Mouse (Mus musculus): ENCODE measurements around the gene Fyb.
A peak's percentile ranks its signal among the peaks of the same experiment; 100 is the strongest.

The Fyb gene

DNA sequence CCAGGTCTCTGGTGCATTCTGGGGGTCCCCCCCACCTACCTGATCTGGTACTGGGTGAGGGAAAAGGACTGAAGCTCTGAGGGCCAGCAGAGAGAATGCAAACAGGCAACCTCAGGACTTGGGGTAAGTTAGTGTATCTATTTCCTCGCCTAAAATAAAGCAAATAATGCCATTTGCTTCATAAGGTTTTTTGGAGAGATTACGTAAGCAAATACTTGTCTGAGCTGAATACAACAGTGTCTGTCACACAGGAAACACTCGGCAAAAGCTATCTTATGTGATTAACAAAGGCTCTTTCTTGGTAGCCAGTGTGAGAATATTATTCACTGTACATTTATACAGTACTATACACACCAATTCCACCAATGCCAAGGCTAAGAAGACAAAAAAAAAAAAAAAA lies 76.0 kb downstream of the Fyb start:
- no peak for DNase-seq (ENCODE audit: low spot score in 2 of 2)

GRCm38 (mm10) chr15:6600314-6600713 lies 77.7 kb downstream of the Fyb start:
- DNase-seq (ENCODE audit: low spot score in 2 of 2): no peak

GRCm38 (mm10) chr15:6601330-6601729 lies 78.7 kb downstream of the Fyb start:
- DNase-seq (ENCODE audit: low spot score in 2 of 2): no peak

DNA sequence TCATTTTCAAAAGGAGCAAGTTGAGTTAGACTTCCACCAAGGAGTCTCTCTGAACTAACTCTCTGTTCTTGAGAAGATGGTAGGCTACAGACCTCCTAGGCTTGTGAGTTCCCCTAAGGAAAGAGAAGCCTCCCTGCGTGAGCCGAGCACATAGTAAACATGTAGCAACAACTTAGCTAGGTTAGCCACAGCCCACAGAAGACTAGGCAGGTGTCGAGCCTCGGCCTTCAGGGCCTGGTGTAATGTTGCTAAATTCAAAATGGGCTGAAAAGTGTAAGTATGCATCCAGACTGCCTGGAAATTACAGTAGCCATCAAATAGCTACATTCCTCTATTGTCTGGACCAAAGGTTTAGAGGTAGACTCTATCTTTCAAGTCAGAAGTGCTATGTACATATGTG lies 79.3 kb downstream of the Fyb start:
- no peak for DNase-seq (ENCODE audit: low spot score in 2 of 2)

- DNase-seq (ENCODE audit: low spot score in 2 of 2): no peak
Observed at GRCm38 (mm10) chr15:6610703-6611102, 88.0 kb downstream of the Fyb start.

DNA sequence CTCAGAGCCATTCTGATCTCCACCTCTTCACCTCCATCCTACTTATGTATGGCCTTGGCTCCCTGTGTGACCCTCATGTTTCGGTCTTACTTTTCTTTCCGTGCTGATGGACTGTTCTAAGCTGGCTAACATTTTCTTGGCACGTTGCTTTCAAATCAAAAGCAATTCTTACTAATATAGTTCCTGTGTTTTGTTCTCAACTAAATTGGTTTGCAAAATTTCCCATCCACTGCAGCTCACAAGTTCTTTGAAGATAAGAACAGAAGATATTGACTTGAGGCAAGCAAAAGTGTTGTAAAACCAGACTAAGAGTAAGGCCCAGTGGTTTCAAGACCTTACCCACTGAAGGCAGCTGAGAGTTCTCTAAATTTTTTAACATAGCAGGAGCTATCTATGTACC lies 90.2 kb downstream of the Fyb start:
- DNase-seq (ENCODE audit: low spot score in 2 of 2): no peak

GRCm38 (mm10) chr15:6616382-6617149 lies 93.9 kb downstream of the Fyb start:
- no peak for DNase-seq (ENCODE audit: low spot score in 2 of 2)

GRCm38 (mm10) chr15:6619558-6620316 lies 97.1 kb downstream of the Fyb start:
- no peak for DNase-seq (ENCODE audit: low spot score in 2 of 2)

GRCm38 (mm10) chr15:6622512-6622911 lies 99.9 kb downstream of the Fyb start:
- peak; percentile 52 to 68 for DNase-seq (ENCODE audit: low spot score in 2 of 2)

DNA sequence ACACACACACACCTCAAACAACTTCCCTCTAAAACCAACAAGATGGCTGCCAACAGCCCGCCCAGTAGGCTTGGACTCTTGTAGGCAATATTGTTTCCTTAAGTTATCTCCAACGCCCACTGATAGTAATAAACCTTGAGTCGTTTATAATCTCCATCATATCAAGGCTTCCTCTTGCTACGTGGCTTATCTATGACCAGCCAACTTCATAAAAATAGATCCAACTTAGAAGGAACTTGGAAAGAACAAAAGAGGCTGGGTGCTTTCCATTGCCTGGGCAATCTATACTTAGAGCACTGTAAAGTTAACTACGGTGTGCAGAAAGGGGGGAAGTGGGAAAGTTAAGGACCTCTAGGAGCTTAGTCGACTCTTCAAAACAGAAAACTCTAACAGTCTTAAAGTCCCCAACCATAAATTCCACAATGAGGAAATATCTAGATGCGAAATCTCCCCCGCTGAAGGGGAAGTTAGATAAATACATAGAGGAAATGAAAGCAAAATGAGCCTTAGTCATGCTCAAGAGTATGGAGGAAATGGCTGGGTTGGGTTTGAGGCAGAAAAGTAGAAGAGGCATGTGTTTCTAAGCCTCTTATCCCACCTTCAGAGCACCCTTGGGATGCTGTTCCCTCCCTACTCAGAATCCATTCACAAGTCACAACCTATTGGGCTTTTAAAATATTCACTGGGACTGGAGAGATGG lies 101.0 kb downstream of the Fyb start:
- DNase-seq (ENCODE audit: low spot score in 2 of 2): no peak

GRCm38 (mm10) chr15:6624365-6625182 lies 101.9 kb downstream of the Fyb start:
- DNase-seq (ENCODE audit: low spot score in 2 of 2): no peak

GRCm38 (mm10) chr15:6625607-6626033 lies 103.0 kb downstream of the Fyb start:
- peak in 1 of 2 experiments; percentile 20 for DNase-seq (ENCODE audit: low spot score in 2 of 2)

- no peak for DNase-seq (ENCODE audit: low spot score in 2 of 2)
Observed at GRCm38 (mm10) chr15:6626123-6626522, 103.5 kb downstream of the Fyb start.

DNA sequence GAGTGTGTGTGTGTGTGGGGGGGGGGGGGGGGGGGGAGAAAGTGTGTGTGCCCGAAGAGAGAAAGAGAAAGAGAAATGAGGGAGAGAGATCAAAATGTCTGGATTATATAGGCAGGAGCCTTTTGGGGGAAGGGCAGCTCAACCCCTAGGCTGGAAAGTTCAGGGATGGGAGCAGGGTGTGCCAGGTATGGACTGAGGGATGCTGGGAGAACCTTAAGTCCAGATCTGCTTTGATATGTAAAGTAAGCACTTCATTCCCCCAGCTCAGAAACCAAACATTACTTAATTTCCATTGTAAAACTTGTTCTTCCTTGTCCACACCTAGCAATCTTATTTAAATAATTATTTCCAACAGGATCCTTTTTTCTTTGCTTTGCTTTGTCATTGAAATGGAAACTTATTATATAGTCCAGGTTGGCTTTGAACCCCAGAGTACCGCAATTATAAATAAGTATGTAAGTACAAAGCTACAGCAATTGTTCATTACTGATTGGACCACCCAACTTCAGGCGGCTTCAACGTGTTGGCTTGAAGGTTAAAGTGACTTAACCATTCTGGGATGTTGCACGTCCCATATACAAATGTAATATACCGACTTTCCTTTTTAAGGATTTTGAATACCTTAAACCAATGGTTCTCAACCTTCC lies 105.9 kb downstream of the Fyb start:
- DNase-seq (ENCODE audit: low spot score in 2 of 2): no peak

DNA sequence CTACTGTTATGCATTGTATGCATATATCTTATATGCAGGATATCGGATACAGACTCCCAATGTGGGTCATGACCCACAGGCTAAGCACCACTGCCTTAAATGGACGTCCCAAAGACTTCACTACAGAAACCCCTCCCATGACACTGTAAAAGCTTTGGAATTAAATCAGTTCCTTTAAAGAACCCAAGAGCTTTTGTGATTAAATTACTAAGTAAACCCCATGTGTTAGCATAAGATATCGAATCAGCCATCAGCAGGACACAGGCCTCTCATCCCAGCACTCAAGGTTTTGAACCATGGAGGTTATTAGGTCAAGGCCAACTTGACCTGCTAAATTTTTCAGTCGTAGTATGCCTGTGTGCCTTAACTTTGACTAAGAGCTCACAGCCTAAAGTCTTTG lies 106.5 kb downstream of the Fyb start:
- no peak for DNase-seq (ENCODE audit: low spot score in 2 of 2)

GRCm38 (mm10) chr15:6635405-6635804 lies 112.8 kb downstream of the Fyb start:
- no peak for DNase-seq (ENCODE audit: low spot score in 2 of 2)

DNA sequence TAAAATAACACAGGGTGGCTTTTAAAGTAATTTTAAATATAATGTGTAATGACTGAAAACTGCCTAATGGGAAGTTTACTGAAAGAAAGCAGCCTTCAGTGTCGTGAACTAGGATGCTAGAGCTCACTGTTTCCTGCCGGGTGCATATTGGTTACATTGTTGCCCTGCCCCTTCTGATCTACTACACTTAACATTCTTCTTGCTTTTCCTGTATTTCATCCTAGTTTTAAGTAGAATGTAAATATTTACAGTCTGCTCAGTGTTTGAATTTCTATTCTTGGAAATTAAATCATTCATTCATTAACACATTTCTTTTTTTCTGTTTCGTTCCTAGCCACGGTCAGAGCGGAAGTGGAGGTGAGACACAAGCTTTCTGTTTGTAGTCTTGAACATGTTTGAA lies 119.6 kb downstream of the Fyb start:
- DNase-seq (ENCODE audit: low spot score in 2 of 2): no peak

DNA sequence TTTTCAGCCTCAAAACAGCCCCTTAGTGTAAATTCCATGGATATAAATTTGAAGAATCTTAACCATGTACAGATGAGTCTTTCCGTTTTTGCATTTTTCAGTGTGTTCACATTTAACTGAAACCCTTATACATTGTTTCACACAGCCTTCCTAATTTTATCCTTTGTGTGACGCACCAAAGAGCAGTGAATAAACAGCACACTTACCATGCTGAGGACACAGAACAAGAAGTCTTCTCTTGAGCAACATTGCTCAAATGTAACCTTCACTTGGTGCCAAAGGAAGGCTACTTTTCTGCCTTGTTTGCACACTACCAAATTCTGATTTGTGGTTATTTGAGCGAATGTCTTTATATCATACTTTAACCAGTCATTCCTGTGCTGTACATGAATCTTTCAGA lies 122.8 kb downstream of the Fyb start:
- no peak for DNase-seq (ENCODE audit: low spot score in 2 of 2)

- DNase-seq (ENCODE audit: low spot score in 2 of 2): no peak
Observed at GRCm38 (mm10) chr15:6647066-6647465, 124.4 kb downstream of the Fyb start.

GRCm38 (mm10) chr15:6648757-6649403 lies 126.2 kb downstream of the Fyb start:
- DNase-seq (ENCODE audit: low spot score in 2 of 2): no peak

DNA sequence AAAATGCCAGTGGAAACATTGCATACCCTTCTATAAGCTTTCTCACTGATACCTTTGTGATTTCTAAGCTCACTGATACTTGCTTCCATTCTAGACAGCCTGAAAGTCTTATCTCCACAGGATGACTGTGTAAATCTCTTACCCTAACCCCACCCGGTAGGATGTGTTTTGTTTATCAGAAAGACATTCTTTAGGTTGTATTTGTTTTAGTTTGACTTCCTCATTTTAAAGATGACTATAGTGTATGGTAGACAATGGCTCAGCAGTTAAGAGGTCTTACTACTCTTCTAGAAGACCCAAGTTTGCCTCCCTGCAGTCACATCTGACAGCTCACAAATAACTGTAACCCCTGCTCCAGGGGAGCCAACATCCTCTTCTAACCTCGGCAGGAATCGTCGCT lies 130.4 kb downstream of the Fyb start:
- no peak for DNase-seq (ENCODE audit: low spot score in 2 of 2)
